Mouse (Mus musculus) R1 (cell line): ENCODE measurements around the gene Stn1.

Experiments used
- DNase-seq: peaks from one replicate; pipeline ENCODE4 v3.0.0-alpha.2; 2018; ENCODE audit warnings: low read depth, low spot score

The Stn1 gene

DNA sequence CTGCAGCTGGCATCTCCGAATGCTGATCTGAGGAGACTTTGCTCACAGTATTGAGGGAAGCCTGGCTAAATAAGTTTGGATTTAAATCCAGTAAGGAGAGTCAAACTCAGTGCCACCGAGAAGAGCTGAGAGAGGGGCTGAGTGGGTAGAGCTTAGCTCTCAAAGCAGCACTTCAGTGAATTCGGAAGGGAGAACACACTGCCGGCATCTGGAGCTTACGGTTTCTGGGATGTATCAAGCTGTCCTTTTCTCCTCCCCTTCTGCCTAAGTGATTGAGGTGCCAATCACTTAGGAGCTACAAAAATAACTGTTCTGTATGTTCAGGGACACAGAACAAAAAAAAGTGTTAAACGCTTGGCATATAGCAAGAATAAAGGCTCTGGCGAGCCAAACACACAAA lies 5.1 kb upstream of the Stn1 start:
- DNase-seq = no peak

DNA sequence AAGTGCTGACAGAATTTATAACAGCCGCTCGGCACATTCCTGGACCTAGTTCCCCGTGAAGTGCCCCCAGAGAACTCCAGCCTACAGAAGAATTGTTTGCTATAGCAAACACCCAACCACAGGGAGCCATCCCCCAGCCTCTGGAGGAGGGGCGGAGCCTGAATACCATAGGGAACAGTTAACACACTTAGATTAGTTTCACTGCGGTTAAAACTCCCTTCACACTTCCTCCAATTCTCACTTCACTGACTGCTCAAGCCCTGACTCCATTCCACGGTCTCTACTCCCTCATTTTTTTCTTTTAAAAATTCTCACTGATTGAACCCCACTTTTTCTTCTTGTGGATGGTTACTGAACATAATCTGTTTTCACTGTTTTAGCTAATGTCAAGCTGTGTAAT lies 1.5 kb upstream of the Stn1 start:
- peak; percentile 57 for DNase-seq

DNA sequence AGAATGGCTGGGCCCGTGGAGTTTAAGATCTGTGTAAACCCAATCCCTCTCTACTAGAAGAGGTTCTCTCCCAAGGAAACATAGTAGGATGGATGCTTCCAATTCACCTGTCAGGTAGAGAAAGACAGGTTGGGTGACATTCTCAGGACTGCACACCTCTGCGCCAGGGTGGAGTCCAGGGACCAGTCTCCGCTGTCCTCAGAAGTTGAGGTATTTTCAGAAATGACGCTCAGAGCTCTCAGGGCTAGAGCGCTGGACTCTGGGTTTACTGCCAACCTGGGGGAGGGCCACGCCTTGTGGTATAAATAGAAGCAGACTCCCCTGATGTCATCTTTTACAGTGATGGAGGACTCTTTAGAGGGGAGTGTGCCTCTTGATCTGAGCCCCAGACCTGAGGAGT lies 572 bp upstream of the Stn1 start:
- DNase-seq = no peak

DNA sequence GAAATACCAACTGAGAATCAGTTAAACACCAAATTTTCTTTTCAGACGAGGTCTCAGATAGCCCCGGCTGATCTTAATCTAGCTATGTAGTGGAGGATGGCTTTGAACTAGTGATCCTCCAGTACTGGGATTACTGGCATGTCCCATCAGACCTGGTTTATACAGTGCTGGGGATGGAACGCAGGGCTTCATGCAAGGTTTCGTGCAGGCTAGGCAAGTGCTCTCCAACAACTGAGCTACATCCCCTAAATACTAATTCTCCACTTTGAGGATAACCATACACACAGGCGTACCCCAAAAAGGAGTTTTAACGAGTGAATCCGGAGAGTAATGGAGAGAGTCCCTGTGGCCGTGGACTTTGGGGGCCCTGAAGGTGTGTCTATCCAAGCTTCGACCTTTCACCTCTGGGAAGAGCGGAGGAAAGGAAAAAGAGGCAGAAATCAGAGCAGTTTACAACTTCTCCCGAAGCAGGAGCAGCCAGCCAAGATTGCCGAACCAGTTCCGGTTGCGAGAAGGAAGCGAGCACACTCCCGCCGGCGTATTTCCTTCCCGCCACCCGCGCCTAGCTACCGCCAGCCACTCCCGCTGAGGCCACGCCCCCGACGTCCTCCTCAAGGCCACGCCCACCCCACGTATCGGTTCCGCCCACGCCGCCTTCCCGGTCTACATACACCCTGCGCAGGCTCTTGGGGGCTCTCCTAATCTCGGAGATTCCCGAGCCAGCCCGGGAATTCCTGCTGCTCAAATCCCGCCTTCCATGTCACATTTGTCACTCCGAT lies 597 bp downstream of the Stn1 start:
- peak; percentile 98 for DNase-seq

DNA sequence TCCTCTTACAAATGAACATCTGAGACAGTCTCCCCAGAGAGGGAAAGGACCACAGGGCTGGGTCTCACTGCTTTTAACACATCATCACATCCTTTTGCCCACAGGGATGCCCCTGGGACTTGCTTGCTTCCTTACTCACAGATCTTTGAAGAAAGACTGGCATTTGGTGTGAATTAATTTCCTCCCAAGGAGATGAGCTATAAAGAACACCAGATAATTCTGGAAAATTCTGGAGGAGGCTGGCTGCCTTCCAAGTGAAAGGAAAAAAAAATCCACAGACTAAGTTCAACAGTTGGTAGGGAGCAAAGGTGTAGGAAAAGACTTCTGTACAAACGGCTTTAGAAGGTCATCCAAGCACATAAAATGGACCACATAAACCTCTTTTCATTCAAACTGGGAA lies 3.2 kb downstream of the Stn1 start:
- no peak for DNase-seq

DNA sequence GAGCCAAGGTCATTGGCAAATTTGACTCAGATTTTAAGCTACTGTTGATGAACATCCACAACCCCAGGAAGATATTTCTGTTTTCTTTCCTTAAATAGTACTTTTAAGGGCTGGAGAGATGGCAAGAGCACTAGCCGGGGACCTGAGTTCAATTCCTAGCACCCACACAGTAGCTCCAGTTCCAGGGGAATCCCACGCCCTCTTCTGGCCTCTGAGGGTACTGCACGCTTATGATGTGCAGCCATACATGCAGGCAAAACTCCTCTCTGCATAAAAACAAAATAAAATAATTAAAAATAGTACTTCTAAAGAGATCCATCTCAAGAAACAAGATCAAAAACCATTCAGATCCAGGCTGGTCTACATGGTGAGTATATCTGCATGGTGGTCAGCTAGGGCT lies 4.9 kb downstream of the Stn1 start:
- DNase-seq = peak; percentile 70

DNA sequence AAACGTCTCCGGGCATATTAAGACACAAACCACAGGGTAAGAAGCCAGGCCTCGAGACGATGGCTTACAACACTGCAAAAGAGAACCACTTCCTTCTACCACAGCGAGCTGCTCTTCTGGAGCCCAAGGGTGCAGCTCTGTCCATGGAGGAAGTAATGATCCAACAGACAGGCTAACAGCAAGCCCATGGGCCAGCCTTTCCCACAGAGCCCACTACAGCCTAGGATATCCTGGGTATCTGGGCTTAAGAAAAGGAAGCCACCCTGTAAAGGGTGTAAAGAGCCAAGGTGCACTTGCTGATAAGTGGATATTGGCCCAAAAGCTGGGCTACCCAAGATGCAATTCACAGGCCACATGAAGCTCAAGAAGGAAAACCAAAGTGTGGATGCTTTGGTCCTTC lies 6.0 kb downstream of the Stn1 start:
- DNase-seq = no peak

DNA sequence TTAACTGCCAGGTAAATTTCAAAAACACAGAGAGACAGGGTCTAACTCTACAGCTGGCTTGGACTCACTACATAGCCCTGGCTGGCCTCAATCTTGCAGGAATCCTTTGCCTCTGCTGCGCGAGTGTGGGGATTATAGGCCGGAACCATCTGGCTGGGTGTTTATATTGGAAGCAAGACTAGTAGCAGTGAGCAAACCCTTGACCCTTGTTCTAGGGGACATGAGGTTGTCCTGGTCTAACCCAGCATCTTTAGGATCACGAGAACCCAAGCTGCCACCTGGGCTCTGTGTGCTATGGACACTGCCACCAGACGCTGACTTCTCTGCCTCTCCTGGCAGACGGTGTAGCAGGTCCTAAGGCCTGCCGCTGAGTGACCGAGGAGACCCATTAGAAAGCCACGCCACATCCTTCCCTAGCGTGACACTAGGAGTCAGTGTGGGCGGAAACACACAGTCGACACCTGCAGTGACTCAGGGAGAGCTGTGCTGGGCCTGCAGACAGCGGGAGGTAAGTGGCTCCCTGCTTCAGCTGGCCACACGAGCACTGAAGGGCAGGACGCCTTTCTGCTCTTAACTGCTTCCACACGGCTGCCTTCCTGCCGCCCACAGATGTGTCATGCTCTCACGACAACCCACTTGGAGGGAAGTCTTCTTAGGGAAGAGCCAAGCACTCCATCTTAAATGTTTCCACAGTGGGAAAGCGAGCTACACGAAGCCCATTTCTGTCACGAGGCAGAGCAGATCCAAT lies 10.9 kb downstream of the Stn1 start:
- no peak for DNase-seq

DNA sequence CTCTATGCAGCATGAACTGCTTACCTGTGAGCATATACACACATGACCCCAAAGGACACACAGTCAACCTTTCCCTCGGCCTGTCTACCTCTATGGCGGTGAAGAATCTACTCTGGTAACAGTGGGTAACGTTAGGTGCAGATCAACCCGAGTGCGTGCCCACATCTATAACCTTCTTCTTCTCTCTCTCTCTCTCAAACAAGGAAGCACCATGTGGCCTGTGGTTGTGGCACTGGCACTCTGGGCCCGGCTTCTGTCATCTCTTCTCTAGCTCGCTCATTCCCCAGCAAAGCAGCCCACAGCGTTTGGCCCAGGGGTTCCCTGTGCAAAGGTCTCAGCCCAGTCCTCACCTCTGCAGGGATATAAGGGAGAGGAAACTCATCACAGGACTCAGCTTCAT lies 12.4 kb downstream of the Stn1 start:
- DNase-seq = no peak

DNA sequence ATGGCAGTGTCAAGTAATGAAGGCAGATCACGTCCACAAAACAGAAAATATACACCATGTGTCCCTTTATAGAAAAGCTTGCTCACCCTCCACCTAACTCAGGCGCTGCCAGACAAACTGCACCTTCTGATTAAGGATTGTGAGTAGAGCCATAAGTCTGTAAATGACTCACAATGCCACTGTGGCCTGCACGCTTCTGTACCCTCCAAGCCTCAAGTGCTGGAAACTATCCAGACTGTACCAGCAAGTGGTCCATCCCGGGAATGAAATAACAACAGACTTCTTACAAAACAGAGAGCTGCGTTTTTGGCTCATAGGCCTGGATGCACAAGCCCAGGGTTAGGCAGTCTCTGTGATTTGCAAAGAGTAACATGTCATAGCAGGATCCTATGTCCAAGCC lies 15.9 kb downstream of the Stn1 start:
- no peak for DNase-seq

DNA sequence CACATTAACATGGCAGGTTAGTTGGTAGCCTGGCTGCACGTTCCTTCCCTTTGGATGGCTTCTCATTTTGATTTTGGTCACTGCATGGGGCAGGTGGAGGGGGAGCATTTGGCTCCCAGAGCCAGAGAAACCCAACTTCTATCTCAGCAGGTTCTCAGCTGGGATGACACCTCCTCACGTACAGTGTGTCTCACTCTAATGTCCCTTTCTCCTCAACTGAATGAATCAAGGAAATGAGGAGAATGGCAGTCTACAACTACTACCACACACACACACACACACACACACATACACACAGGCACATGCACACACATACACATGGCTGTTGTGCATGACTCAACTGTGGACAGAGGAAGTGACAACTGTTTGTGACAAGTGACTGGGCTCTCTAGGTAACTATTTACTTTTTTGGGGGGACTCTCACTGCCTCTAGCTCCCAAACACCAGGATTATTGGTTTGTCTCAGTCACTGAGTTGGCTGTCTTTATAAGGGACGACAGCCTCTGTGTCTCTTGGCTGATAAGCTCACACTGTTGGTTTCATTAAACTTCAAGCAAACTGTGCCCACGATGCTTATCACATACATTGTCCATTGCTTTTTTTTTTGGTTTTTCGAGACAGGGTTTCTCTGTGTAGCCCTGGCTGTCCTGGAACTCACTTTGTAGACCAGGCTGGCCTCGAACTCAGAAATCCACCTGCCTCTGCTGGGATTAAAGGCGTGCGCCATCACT lies 18.0 kb downstream of the Stn1 start:
- no peak for DNase-seq

DNA sequence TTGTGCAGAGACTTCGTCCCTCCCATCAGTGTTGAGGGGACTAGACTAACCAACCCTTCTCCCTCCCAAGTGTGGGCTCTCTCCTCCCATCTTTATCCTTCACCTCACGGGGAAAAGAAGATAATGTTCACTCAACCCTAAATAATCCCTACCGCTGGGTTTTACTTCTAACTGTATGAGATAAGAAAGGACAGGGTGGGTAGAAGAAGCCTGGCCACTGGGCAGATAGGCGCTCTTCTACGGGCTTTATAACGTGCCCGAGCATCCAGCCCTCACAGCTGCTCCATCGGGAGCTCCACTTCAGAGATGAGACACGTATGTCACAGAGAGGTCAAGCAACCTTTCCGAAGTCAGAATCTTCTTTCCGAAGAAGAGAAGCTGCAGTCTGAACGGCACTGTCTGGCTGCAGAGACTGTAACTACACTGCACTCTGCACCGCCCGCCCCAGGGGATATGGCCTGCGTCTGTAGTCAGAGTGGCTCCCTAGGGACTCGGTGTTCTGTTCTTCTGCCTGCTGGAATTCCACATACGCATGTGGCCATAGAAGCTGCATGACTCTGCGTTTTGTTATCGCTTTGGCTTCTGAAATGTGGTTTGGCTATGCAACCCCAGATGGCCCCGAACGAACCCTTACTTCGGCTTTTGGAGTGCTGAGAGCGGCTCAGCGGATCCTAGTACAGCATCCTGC lies 18.7 kb downstream of the Stn1 start:
- DNase-seq = peak; percentile 28

DNA sequence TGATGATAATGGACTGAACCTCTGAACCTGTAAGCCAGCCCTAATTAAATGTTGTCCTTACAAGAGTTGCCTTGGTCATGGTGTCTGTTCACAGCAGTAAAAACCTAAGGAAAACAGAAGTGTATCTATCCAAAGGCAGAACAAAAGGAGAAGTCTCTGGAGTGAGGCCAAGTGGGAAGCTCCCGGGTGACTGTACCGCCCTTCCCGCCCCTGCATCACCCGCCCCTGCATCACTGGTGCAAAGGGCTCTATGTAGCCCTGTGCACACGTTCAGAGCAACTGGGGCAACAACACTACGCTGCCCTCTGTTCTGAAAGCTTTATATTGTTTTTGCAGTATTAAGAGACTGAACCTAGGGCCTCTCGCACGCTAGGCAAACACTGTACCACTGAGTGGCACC lies 19.7 kb downstream of the Stn1 start:
- DNase-seq = no peak

DNA sequence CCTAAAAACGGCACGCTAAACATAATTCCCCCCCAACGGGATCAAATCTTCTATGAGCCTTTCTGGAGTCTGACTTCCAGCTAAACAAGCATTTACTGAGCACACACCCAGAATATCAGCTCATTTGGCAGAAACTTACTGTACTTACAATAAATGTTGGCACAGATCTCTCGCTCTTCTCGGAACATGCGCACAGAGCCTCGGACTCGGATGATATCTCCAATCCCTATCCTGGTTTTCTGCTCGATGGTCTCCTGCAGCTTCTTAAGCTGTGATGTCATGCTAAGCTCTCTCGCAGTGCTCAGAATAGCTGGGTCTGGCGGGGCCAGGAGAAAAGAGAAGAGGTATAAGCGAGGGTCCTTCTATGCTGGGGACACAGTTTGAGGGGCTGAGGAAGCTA lies 20.4 kb downstream of the Stn1 start:
- DNase-seq = no peak

DNA sequence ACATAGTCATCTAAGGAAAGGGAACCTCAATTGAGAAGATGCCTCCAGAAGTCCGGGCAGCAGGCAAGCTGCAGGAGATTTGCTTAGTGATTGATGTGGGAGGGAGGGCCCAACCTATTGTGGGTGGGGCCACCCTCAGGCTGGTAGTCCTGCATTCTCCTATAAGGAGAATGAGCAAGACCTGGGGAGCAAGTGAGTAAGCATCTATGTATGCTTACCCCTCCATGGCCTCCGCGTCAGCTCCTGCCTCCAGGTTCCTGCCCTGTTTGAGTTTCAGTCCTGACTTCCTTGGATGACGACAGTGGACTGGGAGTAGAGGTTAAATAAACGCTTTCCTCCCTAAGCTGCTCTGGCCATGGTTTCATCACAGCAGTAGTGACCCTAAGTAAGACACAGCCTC lies 22.2 kb downstream of the Stn1 start:
- no peak for DNase-seq

DNA sequence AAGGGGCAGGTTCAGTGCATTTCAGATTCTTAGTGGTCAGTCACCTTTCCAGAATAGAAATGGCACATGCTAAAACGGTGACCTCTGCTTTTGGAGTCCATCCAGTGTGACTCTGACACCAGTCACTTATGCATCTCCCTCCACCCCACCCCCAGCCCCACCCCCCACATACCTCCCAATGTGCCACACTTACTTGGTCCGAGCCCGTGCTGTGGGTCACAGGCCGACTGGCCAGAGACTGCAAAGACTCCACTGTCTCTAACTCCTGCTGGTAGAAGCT lies 23.7 kb downstream of the Stn1 start:
- DNase-seq = no peak

DNA sequence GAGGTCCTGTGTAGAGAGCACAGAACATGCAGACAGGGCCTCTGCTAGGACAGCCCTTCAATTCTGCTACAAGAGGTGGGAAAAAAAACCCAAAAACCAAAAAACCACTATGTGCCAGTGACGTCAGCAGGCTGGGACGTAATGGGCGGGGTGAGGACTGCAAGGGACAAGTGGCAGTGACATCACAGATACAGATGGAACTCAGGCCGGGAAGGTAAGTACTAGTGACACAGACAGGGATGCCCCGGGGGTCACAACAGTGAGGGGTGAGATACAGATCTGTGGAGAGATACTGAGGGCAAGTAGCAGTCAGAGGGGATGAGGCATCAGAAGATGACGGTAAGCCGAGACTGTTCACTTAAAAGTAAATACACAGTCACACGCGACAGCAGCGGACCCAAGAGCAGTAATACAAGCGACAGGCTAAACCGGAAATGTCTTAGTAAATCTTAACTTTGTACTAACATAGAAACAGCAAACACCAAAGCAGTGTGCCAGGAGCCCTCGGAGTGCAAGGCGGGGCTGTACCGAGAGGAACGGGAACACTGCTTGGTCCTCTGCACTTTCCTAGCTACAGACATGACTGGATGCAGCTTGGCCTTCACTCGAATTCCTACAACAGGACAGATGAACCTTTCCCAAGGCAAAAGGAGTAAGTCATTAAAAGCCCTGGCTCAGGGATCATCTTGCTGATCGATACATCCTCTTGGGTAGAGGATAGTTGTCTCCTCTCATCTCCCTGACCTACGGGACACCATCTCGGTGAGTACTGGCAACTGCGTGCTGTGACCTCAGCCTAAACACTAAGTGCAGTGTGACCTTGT lies 24.3 kb downstream of the Stn1 start:
- DNase-seq = no peak

DNA sequence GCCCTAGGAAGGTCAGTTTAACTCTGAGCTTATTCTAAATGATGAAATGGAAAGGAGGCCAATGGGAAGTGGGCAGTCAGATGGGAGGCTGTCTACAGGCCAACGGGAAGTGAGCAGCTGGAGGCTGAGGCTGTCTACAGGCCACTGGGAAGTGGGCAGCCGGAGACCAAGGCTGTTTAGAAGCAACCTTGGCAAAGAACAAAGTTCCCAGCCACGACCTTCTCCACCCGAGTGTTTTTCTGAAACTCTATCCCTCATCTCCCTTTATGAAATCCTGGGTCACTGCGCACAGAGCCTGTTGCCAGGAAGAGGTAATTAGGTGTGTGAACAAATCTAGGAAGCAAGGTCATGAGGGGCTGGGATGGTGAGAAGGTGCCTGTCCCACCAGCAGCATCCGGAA lies 25.3 kb downstream of the Stn1 start:
- no peak for DNase-seq

DNA sequence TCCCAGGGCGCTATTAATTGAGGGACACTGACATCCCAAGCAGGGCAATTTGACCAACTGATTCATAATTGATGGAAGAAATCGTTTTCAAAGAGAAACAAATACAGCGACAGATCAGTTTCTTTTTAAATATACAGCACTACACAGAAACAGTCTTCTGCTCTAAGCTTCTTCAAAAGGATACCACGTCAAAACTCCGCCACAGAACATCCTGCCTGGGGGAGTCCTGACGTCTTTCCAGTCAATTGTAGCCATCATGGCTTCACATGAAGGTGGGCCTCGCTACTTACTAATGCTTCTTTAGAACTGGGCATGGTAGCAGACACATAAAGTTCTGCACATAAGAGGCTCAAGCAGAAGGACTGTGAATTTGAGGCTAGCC lies 26.0 kb downstream of the Stn1 start:
- DNase-seq = no peak

DNA sequence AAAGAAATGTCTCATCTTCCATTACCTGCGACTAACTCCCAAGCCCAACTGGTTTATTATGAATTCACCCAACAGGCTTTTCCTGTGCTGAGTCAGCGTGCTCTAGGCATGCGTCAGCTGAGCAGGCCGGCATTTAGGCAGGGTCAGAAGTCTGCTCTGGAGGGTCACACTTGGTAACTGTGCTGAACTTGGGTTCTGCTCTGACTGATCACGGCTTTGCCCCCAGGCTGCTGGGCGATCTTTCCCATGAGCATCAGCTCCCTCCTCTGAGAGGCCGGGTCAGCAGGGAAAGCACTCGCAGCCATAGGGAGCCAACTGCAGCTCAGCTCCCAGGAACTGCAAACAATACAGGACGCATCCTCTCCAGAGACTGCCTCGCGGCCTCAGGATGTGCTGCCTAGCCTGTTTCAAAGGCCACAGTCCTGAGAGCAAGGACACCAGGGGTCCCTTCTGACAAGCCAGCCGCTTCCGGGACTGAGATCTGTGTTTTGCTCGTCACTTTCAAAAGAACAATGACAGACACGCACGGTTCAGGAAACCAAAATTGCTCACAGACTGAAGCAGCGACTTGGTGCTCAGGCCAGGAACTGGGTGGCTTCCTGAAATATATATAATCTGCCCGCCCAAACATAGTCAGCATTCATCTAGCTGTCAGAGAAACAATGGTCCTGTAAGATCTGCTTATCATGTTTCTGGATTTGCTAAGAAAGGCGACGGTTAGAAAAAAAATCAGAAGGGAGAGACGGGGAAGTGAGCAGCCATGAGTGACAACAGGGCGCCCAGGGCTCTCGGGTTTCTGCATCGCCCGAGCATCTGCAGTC lies 26.6 kb downstream of the Stn1 start:
- peak; percentile 44 for DNase-seq

DNA sequence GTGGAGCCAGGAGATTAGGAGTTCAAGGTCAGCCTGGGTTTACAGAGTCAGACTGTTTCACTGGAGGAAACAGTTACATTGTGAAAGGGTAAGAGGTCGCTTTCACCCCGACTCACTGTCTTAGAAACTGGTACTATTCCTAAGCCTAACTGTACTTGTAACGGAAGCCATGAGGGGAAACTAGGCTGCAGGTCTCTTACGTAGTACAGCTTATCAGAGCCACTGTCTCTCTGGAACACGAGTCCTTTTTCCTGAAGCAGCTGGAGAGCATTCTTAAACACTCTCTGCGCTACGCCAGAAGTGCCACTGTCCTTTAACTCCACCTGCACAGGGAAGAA lies 27.2 kb downstream of the Stn1 start:
- peak; percentile 30 for DNase-seq
